Mouse (Mus musculus) 3134 (cell line): ENCODE data around the gene BC048403.

Source experiments
- DNase-seq: peaks from one replicate; pipeline ENCODE4 v3.0.0-alpha.2; 2011; ENCODE audit warnings: low spot score; ENCODE audit not compliant: insufficient read length; ENCODE audit errors: extremely low read depth

BC048403 gene

GRCm38 (mm10) chr10:121739548-121740505 is at the start of gene BC048403:
Gene BC048403, plus strand, starts transcription at chr10:121739937.
- peak; percentile 86 for DNase-seq

- no peak for DNase-seq
Observed at GRCm38 (mm10) chr10:121692944-121693579, 46.7 kb upstream of the BC048403 start.

- DNase-seq, result no peak
Observed at GRCm38 (mm10) chr10:121694567-121694966, 45.2 kb upstream of the BC048403 start.

- DNase-seq, result no peak
Observed at GRCm38 (mm10) chr10:121701296-121702248, 38.2 kb upstream of the BC048403 start.

GRCm38 (mm10) chr10:121703619-121704018 is 36.1 kb upstream of the BC048403 start:
- no peak for DNase-seq

- no peak for DNase-seq
Observed at GRCm38 (mm10) chr10:121704871-121705270, 34.9 kb upstream of the BC048403 start.

- DNase-seq, result no peak
Observed at GRCm38 (mm10) chr10:121705399-121706163, 34.2 kb upstream of the BC048403 start.

- no peak for DNase-seq
Observed at GRCm38 (mm10) chr10:121716862-121717261, 22.9 kb upstream of the BC048403 start.

GRCm38 (mm10) chr10:121718896-121719585 is 20.7 kb upstream of the BC048403 start:
- no peak for DNase-seq

- no peak for DNase-seq
Observed at GRCm38 (mm10) chr10:121720701-121721100, 19.0 kb upstream of the BC048403 start.

- DNase-seq, result no peak
Observed at GRCm38 (mm10) chr10:121726505-121726904, 13.2 kb upstream of the BC048403 start.

- DNase-seq, result no peak
Observed at GRCm38 (mm10) chr10:121727151-121727550, 12.6 kb upstream of the BC048403 start.

- DNase-seq, result no peak
Observed at GRCm38 (mm10) chr10:121728226-121728625, 11.5 kb upstream of the BC048403 start.

GRCm38 (mm10) chr10:121731048-121731725 is 8.6 kb upstream of the BC048403 start:
- no peak for DNase-seq

- DNase-seq, result no peak
Observed at GRCm38 (mm10) chr10:121732542-121732941, 7.2 kb upstream of the BC048403 start.

GRCm38 (mm10) chr10:121737256-121737655 is 2.5 kb upstream of the BC048403 start:
- no peak for DNase-seq

GRCm38 (mm10) chr10:121742336-121742735 is 2.6 kb downstream of the BC048403 start:
- no peak for DNase-seq

- no peak for DNase-seq
Observed at GRCm38 (mm10) chr10:121750175-121750574, 10.4 kb downstream of the BC048403 start.

GRCm38 (mm10) chr10:121754237-121754636 is 14.5 kb downstream of the BC048403 start:
- no peak for DNase-seq
